Mouse (Mus musculus) stomach, embryonic 16.5 days (tissue): ENCODE measurements around the gene Wdr20. TPM values are rescaled to one million over a fixed set of nuclear protein-coding genes. Genes with fewer than 3 reads are reported as not detected.

Experiments
- ATAC-seq: fragments of 200-750 bp; cut with Nextera tagmentation; 2 replicates; pipeline ENCODE4 v1.8.0; 2017; ENCODE audit warnings: moderate number of reproducible peaks, moderate TSS enrichment; ENCODE audit not compliant: insufficient read depth, low FRiP score
- H3K27ac ChIP-seq: fragments of 300-500 bp; sonication (generic); 2 replicates; pipeline ENCODE4 v1.5.1; 2014; ENCODE audit warnings: low read length
- H3K27me3 ChIP-seq: fragments of 300-500 bp; sonication (generic); 2 replicates; pipeline ENCODE4 v1.6.1; 2014; ENCODE audit warnings: low read length, control low read depth, mixed read lengths; ENCODE audit not compliant: control insufficient read depth, insufficient read depth
- H3K36me3 ChIP-seq: fragments of 300-500 bp; sonication (generic); 2 replicates; pipeline ENCODE4 v1.6.1; 2014; ENCODE audit warnings: low read length; ENCODE audit not compliant: control insufficient read depth, insufficient read depth
- H3K4me1 ChIP-seq: fragments of 300-500 bp; sonication (generic); 2 replicates; pipeline ENCODE4 v1.6.1; 2014; ENCODE audit warnings: low read length, control low read depth, mixed read lengths; ENCODE audit not compliant: control insufficient read depth, insufficient read depth
- H3K4me2 ChIP-seq: fragments of 300-500 bp; sonication (generic); 2 replicates; pipeline ENCODE4 v1.6.1; 2014; ENCODE audit warnings: low read depth, low read length, mixed read lengths
- H3K4me3 ChIP-seq: fragments of 300-500 bp; sonication (generic); replicated peaks from 2 replicates; pipeline ENCODE4 v1.5.1; 2014; ENCODE audit warnings: mild to moderate bottlenecking, low read length
- H3K9ac ChIP-seq: fragments of 300-500 bp; sonication (generic); 2 replicates; pipeline ENCODE4 v1.6.1; 2014; ENCODE audit warnings: low read length
- H3K9me3 ChIP-seq: fragments of 300-500 bp; sonication (generic); replicated peaks from 2 replicates; pipeline ENCODE4 v1.6.1; 2016; ENCODE audit warnings: low read length, control low read depth; ENCODE audit not compliant: control insufficient read depth
- WGBS: fragments of 180-500 bp; shearing (Covaris S2); extraction: QIAGEN DNeasy Blood & Tissue Kit; methylation state at CpG from one replicate; pipeline ENCODE4 v1.1.7; 2014; 5-methylcytosine and 5-hydroxymethylcytosine counted together
- polyA plus RNA-seq: library from polyadenylated mRNA; unstranded; fragments of >200 nt; fragmentation: Nextera tagmentation; extraction: Ambion mirVana; gene quantifications from 2 replicates; pipeline ENCODE4 v1.2.1, GENCODE M21; 2015

Gene Wdr20
- polyA plus RNA-seq, 1 experiment from 2014 or later: 23.0 TPM

GRCm38 (mm10) chr12:110846191-110846765 lies 108.5 kb downstream of the Wdr20 start:
- 0 out of 2 replicates have a peak overlapping the region, but pooled peaks have one; percentile 72 for H3K9ac ChIP-seq
- no peak for ATAC-seq
- no peaks in the 10 kb centered on the region for H3K36me3 ChIP-seq
- H3K4me1 ChIP-seq: peaks cover 26% of the 10 kb centered on the region
- 58% methylated on average over 6 of the region's 6 CpGs for WGBS
- peak overlapping the region; percentile 54 for H3K4me3 ChIP-seq
- H3K27ac ChIP-seq: no peak overlapping the region
- no peaks in the 10 kb centered on the region for H3K9me3 ChIP-seq
- H3K27me3 ChIP-seq: no peaks in the 10 kb centered on the region
- peak overlapping the region; percentile 93 for H3K4me2 ChIP-seq

DNA sequence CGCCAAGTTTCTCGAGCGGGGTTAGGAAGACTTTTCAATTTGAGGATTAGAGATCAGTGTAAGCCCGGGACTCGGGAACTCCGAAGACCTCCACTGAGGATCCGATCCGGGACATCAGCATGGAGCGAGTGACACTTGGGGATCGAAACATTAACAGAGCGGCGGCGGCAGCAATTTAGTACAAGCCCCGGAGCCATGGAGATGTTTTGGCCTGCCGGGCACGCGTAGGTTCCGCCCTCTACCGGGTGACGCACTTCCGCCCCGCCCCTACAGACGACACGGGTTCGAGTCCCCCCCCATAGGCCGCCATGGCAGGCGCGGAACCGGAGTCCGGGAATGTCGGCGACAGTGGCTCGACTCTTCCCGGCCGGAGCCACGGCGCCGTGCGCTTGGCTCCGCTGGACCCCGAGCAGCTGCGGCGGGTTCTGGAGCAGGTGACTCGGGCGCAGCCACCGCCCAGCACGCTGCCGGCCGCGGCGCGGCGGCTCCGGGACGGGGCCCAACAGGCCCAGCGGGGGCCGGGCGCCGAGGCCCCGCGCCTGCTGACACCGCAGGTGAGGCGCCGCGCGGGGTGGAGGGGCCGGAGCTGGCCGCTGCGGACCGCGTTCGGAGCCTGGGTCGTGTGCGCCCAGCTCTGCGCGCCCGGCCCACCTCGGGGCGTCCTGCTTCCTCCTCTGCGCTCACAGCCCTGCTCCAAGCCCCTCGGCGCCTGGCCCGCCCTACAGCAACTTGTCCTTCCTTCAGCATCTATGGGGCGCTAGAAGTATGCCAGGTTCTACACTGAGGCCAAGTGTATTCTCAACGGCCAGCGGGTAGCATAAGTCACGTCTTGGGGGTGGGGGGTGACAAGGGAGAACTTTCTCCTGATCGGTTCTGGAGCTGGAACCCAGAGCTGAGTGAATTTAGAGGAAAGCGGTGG lies 112.5 kb downstream of the Wdr20 start, which contains the start of gene Zfp839:
Gene Zfp839 (plus strand): TSS at position 244 of the 919 bp plus-strand sequence.
- H3K4me1 ChIP-seq: peaks cover 20% of the 10 kb centered on the region
- peak within 1 kb of the TSS; percentile 75 for H3K4me3 ChIP-seq
- H3K27me3 ChIP-seq: no peaks in the 10 kb centered on the region
- H3K9me3 ChIP-seq: no peaks in the 10 kb centered on the region
- H3K27ac ChIP-seq: peak within 1 kb of the TSS; percentile 79
- peak within 1 kb of the TSS; percentile 74 for H3K4me2 ChIP-seq
- H3K36me3 ChIP-seq: 0 out of 2 replicates have a peak, but pooled peaks cover 2% of the 10 kb centered on the region
- peak; percentile 81 for ATAC-seq
- peak within 1 kb of the TSS; percentile 94 for H3K9ac ChIP-seq
- WGBS: under 1% methylated on average over 89 of the region's 89 CpGs

DNA sequence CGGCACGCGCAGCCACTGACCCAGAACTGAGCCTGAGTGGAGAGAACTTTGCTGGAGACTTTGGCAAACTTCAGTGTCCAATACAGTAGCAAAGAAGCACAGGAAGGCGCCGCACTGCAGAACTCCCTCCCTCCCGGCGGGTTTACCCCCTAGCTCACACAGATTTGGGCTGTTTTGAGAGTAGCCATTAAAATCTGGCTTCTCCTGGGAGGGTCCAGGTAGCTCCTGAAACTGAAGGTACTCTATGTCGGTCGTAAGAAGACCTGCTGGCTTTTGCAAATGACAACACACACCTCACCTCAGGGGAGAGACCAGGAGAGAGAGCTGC lies 113.1 kb downstream of the Wdr20 start:
- H3K27ac ChIP-seq: peak overlapping the region; percentile 79; the same call in 1 of the 2 replicates
- ATAC-seq: 0 out of 2 replicates have a peak, but pooled peaks have one; percentile 14
- H3K9ac ChIP-seq: peak overlapping the region; percentile 94
- H3K36me3 ChIP-seq: 0 out of 2 replicates have a peak, but pooled peaks cover 7% of the 10 kb centered on the region
- peak overlapping the region; percentile 75 for H3K4me3 ChIP-seq
- no peaks in the 10 kb centered on the region for H3K9me3 ChIP-seq
- WGBS: 12% methylated on average over 9 of the region's 9 CpGs
- peak overlapping the region; percentile 74 for H3K4me2 ChIP-seq
- H3K4me1 ChIP-seq: peaks cover 18% of the 10 kb centered on the region
- H3K27me3 ChIP-seq: no peaks in the 10 kb centered on the region

DNA sequence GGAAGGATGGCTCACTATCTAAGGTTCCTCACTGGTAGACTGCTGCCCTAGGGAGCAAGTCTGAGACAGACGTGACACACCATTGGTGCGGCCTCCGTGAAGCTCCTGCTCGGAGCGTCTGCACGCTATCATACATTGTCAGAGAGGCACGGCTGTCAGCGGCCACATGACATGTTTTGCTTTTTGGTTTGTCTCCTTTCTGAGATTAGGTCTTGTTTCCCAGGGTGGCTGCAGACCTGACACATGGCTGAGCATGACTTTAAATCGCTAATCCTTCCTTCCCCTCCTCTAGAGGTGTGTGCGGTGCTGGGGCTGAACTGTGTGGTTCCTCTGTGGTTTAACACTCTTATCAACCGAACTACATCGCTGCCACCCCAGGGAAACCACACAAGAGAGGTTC lies 113.7 kb downstream of the Wdr20 start:
- no peak overlapping the region for H3K27ac ChIP-seq
- peaks cover 15% of the 10 kb centered on the region for H3K4me1 ChIP-seq
- 70% methylated on average over 12 of the region's 12 CpGs for WGBS
- no peaks in the 10 kb centered on the region for H3K9me3 ChIP-seq
- H3K9ac ChIP-seq: peak overlapping the region; percentile 94
- no peak for ATAC-seq
- peak overlapping the region; percentile 74 for H3K4me2 ChIP-seq
- H3K4me3 ChIP-seq: peak overlapping the region; percentile 75
- no peaks in the 10 kb centered on the region for H3K27me3 ChIP-seq
- 0 out of 2 replicates have a peak, but pooled peaks cover 7% of the 10 kb centered on the region for H3K36me3 ChIP-seq

DNA sequence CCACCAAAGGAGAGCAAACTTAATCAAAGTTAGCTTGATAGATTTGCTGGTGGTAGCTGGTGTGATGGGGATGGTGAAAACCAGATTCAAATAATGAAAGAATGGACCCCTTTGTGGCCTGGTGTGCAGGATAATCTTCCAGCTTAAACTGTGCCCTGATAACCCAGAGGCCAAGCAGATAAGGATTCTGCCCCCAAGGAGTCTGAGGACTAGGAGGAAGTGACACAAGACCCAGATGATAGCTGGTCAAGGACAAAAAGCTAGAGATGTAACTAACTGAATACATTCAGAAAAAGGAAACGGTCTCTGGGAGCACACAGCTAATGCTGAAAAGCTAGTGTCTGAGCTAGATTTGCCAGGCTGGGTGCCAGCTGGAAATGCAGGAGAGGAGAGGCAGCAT lies 114.2 kb downstream of the Wdr20 start:
- H3K9me3 ChIP-seq: no peaks in the 10 kb centered on the region
- H3K27ac ChIP-seq: no peak overlapping the region
- H3K4me2 ChIP-seq: no peak overlapping the region
- peaks cover 15% of the 10 kb centered on the region for H3K4me1 ChIP-seq
- H3K9ac ChIP-seq: no peak overlapping the region
- 74% methylated on average over 1 of the region's 1 CpGs for WGBS
- no peaks in the 10 kb centered on the region for H3K27me3 ChIP-seq
- 0 out of 2 replicates have a peak, but pooled peaks cover 7% of the 10 kb centered on the region for H3K36me3 ChIP-seq
- no peak for ATAC-seq
- H3K4me3 ChIP-seq: no peak overlapping the region

Other genes with a start within 250 kb of the Wdr20 start
- gene Dync1h1, start 136.5 kb upstream of the Wdr20 start, polyA plus RNA-seq: 42.0 and 44.5 TPM in 2 replicates
- 0.25 TPM in 1 of 2 replicates, not detected in the other for gene 1700001K19Rik, start 55.3 kb upstream of the Wdr20 start, polyA plus RNA-seq
- gene Hsp90aa1, start 35.2 kb upstream of the Wdr20 start, polyA plus RNA-seq: 654 and 733 TPM in 2 replicates
- gene Mok, start 103.0 kb downstream of the Wdr20 start, polyA plus RNA-seq: 2.2 and 2.9 TPM in 2 replicates
- 4.4 and 4.6 TPM in 2 replicates for gene Zfp839, start 112.3 kb downstream of the Wdr20 start, polyA plus RNA-seq
- 74.8 and 78.4 TPM in 2 replicates for gene Cinp, start 151.2 kb downstream of the Wdr20 start, polyA plus RNA-seq
- gene Tecpr2, start 151.3 kb downstream of the Wdr20 start, polyA plus RNA-seq: 4.2 and 4.3 TPM in 2 replicates
- 17.4 and 18.5 TPM in 2 replicates for gene Ankrd9, start 241.1 kb downstream of the Wdr20 start, polyA plus RNA-seq